ENCODE assay signal across 12 mouse cellular contexts in the genomic region with DNA sequence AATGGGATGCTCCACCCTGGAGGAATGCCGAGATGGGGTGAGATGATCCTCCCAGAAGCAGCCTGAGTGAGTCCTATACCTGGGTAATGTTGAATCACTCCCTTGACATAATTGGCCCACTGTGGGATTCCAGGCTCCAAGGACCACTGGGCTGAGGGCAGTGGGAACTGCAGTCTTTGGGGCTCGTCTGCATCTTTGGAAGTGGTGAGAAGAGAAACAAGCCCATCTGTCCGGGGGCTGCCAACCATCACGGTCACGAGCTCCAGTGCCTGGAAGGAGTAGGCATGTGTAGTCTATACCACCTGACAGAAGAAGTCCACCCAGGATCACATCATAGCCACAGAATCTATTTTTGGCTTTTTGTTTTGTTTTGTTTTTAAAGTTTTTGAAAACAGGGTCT. TPM values are rescaled to one million over a fixed set of nuclear protein-coding genes. Genes with fewer than 3 reads are reported as not detected.
DNase-seq lines count a peak whose midpoint lies in the region; ATAC-seq lines count a peak whose summit lies in the region.
"Had no signal": no experiment of that assay in that cellular context is flagged by ENCODE, and none has a peak within 500 bp of the region (broad histone marks: within the 10 kb centered on the region; RNA-seq: fewer than 3 reads in every experiment).

No protein-coding gene starts in this region.

- peak overlapping the region; percentile 87 for H3K4me2 ChIP-seq in lung, embryonic 15.5 days
- peak overlapping the region; percentile 62; the same call in 1 of the 2 replicates for H3K4me2 ChIP-seq in embryonic facial prominence, embryonic 15.5 days (replicated peaks)
- H3K4me2 ChIP-seq in liver, embryonic 13.5 days: peak overlapping the region; percentile 96

- H3K9me3 ChIP-seq in lung, embryonic 15.5 days: no peaks in the 10 kb centered on the region
- no peaks in the 10 kb centered on the region for H3K9me3 ChIP-seq in embryonic facial prominence, embryonic 15.5 days (replicated peaks)
- no peaks in the 10 kb centered on the region for H3K9me3 ChIP-seq in liver, embryonic 13.5 days (replicated peaks)
- H3K9me3 ChIP-seq: embryonic facial prominence, embryonic 12.5 days had no signal

- 0 out of 2 replicates have a peak overlapping the region, but pooled peaks have one; percentile 99 for H3K27ac ChIP-seq in lung, embryonic 15.5 days
- H3K27ac ChIP-seq in embryonic facial prominence, embryonic 15.5 days (replicated peaks): peak overlapping the region; percentile 94; the same call in 1 of the 2 replicates
- peak overlapping the region; percentile 83 for H3K27ac ChIP-seq in liver, embryonic 13.5 days
- H3K27ac ChIP-seq: heart, adult 2 months; hindbrain, embryonic 14.5 days had no signal

- peaks cover 18% of the 10 kb centered on the region for H3K4me1 ChIP-seq in lung, embryonic 15.5 days
- H3K4me1 ChIP-seq in embryonic facial prominence, embryonic 15.5 days: peaks cover 40% of the 10 kb centered on the region
- H3K4me1 ChIP-seq in liver, embryonic 13.5 days (replicated peaks): peaks cover 52% of the 10 kb centered on the region

- H3K9ac ChIP-seq in lung, embryonic 15.5 days: peak overlapping the region; percentile 88; the same call in 1 of the 2 replicates
- no peak overlapping the region for H3K9ac ChIP-seq in embryonic facial prominence, embryonic 15.5 days
- no peak overlapping the region for H3K9ac ChIP-seq in liver, embryonic 13.5 days
- H3K9ac ChIP-seq: hindbrain, embryonic 14.5 days had no signal

- peak; percentile 90 for DNase-seq in heart, adult 11 months
- DNase-seq in heart, adult 18-20 months: no peak
- DNase-seq in lung, postnatal 10 days: no peak
- DNase-seq in liver, embryonic 13.5 days: no peak
- DNase-seq in gastrocnemius, adult 8-10 months (ENCODE audit: low spot score in 2 of 2): no peak
- DNase-seq in gastrocnemius, adult 18-20 months (ENCODE audit: low spot score): no peak
- DNase-seq: heart, adult 2 months; thymus, postnatal 36 days had no signal

- WGBS in lung, embryonic 15.5 days: 84% methylated on average over 5 of the region's 5 CpGs
- 79% methylated on average over 5 of the region's 5 CpGs for WGBS in embryonic facial prominence, embryonic 15.5 days
- WGBS in liver, embryonic 13.5 days (ENCODE audit: insufficient replicate concordance): 77% methylated on average over 5 of the region's 5 CpGs

- H3K27me3 ChIP-seq in lung, embryonic 15.5 days: no peaks in the 10 kb centered on the region
- H3K27me3 ChIP-seq in embryonic facial prominence, embryonic 15.5 days: no peaks in the 10 kb centered on the region
- peaks cover 14% of the 10 kb centered on the region; the same call in 1 of the 2 replicates for H3K27me3 ChIP-seq in liver, embryonic 13.5 days
- H3K27me3 ChIP-seq: embryonic facial prominence, embryonic 12.5 days had no signal

- peaks cover 29% of the 10 kb centered on the region for H3K36me3 ChIP-seq in lung, embryonic 15.5 days
- H3K36me3 ChIP-seq in embryonic facial prominence, embryonic 15.5 days: peaks cover 37% of the 10 kb centered on the region
- peaks cover 43% of the 10 kb centered on the region for H3K36me3 ChIP-seq in liver, embryonic 13.5 days

- H3K4me3 ChIP-seq in lung, embryonic 15.5 days: no peak overlapping the region
- H3K4me3 ChIP-seq in embryonic facial prominence, embryonic 15.5 days (replicated peaks): no peak overlapping the region
- peak overlapping the region; percentile 71; the same call in 1 of the 2 replicates for H3K4me3 ChIP-seq in liver, embryonic 13.5 days (replicated peaks)
- H3K4me3 ChIP-seq: heart, adult 2 months had no signal

- ATAC-seq in lung, embryonic 15.5 days (ENCODE audit: borderline replicate concordance, extremely low read depth, low FRiP score, low TSS enrichment): no peak
- ATAC-seq in embryonic facial prominence, embryonic 15.5 days (ENCODE audit: insufficient number of reproducible peaks, low FRiP score, low TSS enrichment, low read depth): no peak
- no peak for ATAC-seq in liver, embryonic 13.5 days (ENCODE audit: low read depth)

RNA-seq across cellular contexts. Expression of a gene that starts 1.6 kb away (rescaled TPM):
- total RNA-seq in heart, adult 18-20 months (2021): 10 to 100 TPM; 14.1 to 15.0 TPM
- polyA plus RNA-seq in lung, embryonic 15.5 days (2015; fragmentation: Nextera tagmentation; extraction: Ambion mirVana): 215 and 229 TPM in 2 replicates
- polyA plus RNA-seq in embryonic facial prominence, embryonic 15.5 days (2015; fragmentation: Nextera tagmentation; extraction: Ambion mirVana): 173 and 176 TPM in 2 replicates
- polyA plus RNA-seq in liver, embryonic 13.5 days (2015; fragmentation: Nextera tagmentation; extraction: Ambion mirVana): 164 and 165 TPM in 2 replicates
- 1 to 10 TPM; 1.6 to 3.1 (median 2.7) TPM for total RNA-seq in gastrocnemius, adult 8-10 months (2022)
- total RNA-seq in gastrocnemius, adult 18-20 months (2021): 1 to 10 TPM; 2.6 to 3.2 TPM

RNA-seq across cellular contexts. Expression of a gene that starts 16.8 kb away (rescaled TPM):
- 100 to 1,000 TPM in 1 of 2 experiments, 10 to 100 TPM in 1; 98.0 to 107 TPM for total RNA-seq in heart, adult 18-20 months (2021)
- polyA plus RNA-seq in lung, embryonic 15.5 days (2015; fragmentation: Nextera tagmentation; extraction: Ambion mirVana): 1,879 and 1,955 TPM in 2 replicates
- 1,738 and 1,786 TPM in 2 replicates for polyA plus RNA-seq in embryonic facial prominence, embryonic 15.5 days (2015; fragmentation: Nextera tagmentation; extraction: Ambion mirVana)
- polyA plus RNA-seq in liver, embryonic 13.5 days (2015; fragmentation: Nextera tagmentation; extraction: Ambion mirVana): 785 and 880 TPM in 2 replicates
- 10 to 100 TPM; 45.7 to 88.7 (median 59.5) TPM for total RNA-seq in gastrocnemius, adult 8-10 months (2022)
- 10 to 100 TPM; 49.1 to 71.3 TPM for total RNA-seq in gastrocnemius, adult 18-20 months (2021)

RNA-seq across cellular contexts. Expression of a gene that starts 19.2 kb away (rescaled TPM):
- total RNA-seq in heart, adult 18-20 months (2021): 1 to 10 TPM; 5.2 to 7.8 TPM
- 37.0 and 37.7 TPM in 2 replicates for polyA plus RNA-seq in lung, embryonic 15.5 days (2015; fragmentation: Nextera tagmentation; extraction: Ambion mirVana)
- 36.8 and 42.2 TPM in 2 replicates for polyA plus RNA-seq in embryonic facial prominence, embryonic 15.5 days (2015; fragmentation: Nextera tagmentation; extraction: Ambion mirVana)
- polyA plus RNA-seq in liver, embryonic 13.5 days (2015; fragmentation: Nextera tagmentation; extraction: Ambion mirVana): 9.8 and 10.7 TPM in 2 replicates
- total RNA-seq in gastrocnemius, adult 8-10 months (2022): 1 to 10 TPM; 4.3 to 6.8 (median 5.3) TPM
- 1 to 10 TPM; 5.1 to 7.5 TPM for total RNA-seq in gastrocnemius, adult 18-20 months (2021)

RNA-seq across cellular contexts. Expression of a gene that starts 36.4 kb away (rescaled TPM):
- total RNA-seq in heart, adult 18-20 months (2021): 1 to 10 TPM; 1.9 to 3.7 TPM
- 2.6 and 3.4 TPM in 2 replicates for polyA plus RNA-seq in lung, embryonic 15.5 days (2015; fragmentation: Nextera tagmentation; extraction: Ambion mirVana)
- polyA plus RNA-seq in embryonic facial prominence, embryonic 15.5 days (2015; fragmentation: Nextera tagmentation; extraction: Ambion mirVana): 21.1 and 21.5 TPM in 2 replicates
- 0.23 and 0.25 TPM in 2 replicates for polyA plus RNA-seq in liver, embryonic 13.5 days (2015; fragmentation: Nextera tagmentation; extraction: Ambion mirVana)
- total RNA-seq in gastrocnemius, adult 8-10 months (2022): 1 to 10 TPM; 1.5 to 4.4 (median 3.1) TPM
- total RNA-seq in gastrocnemius, adult 18-20 months (2021): 1 to 10 TPM; 3.5 to 5.3 TPM
